Mouse (Mus musculus) intestine, postnatal 0 days (tissue): ENCODE results near the gene Cd4. TPM values are rescaled to one million over a fixed set of nuclear protein-coding genes. Genes with fewer than 3 reads are reported as not detected.

Experiments
- ATAC-seq: fragments of 200-750 bp; cut with Nextera tagmentation; 2 replicates; pipeline ENCODE4 v1.8.0; 2017; ENCODE audit warnings: mild to moderate bottlenecking, moderate TSS enrichment, moderate library complexity
- H3K27ac ChIP-seq: fragments of 300-500 bp; sonication (generic); 2 replicates; pipeline ENCODE4 v1.5.1; 2014; ENCODE audit warnings: mild to moderate bottlenecking, low read depth, low read length, moderate library complexity
- H3K27me3 ChIP-seq: fragments of 300-500 bp; sonication (generic); replicated peaks from 2 replicates; pipeline ENCODE4 v1.6.1; 2014; ENCODE audit warnings: low read length, mixed read lengths; ENCODE audit not compliant: control insufficient read depth, insufficient read depth
- H3K36me3 ChIP-seq: fragments of 300-500 bp; sonication (generic); 2 replicates; pipeline ENCODE4 v1.6.1; 2014; ENCODE audit warnings: mild to moderate bottlenecking, moderate library complexity; ENCODE audit not compliant: control insufficient read depth, insufficient read depth
- H3K4me1 ChIP-seq: fragments of 300-500 bp; sonication (generic); replicated peaks from 2 replicates; pipeline ENCODE4 v1.6.1; 2014; ENCODE audit warnings: antibody characterized with exemption, low read length, mixed read lengths; ENCODE audit not compliant: control insufficient read depth, insufficient read depth
- H3K4me2 ChIP-seq: fragments of 300-500 bp; sonication (generic); replicated peaks from 2 replicates; pipeline ENCODE4 v1.6.1; 2014; ENCODE audit warnings: low read depth, mild to moderate bottlenecking, moderate library complexity
- H3K4me3 ChIP-seq: fragments of 300-500 bp; sonication (generic); 2 replicates; pipeline ENCODE4 v1.5.1; 2014; ENCODE audit warnings: low read depth, low read length
- H3K9ac ChIP-seq: fragments of 300-500 bp; sonication (generic); 2 replicates; pipeline ENCODE4 v1.6.1; 2014; ENCODE audit warnings: mild to moderate bottlenecking, low read depth, low read length
- H3K9me3 ChIP-seq: fragments of 300-500 bp; sonication (generic); 2 replicates; pipeline ENCODE4 v1.6.1; 2016; ENCODE audit warnings: mixed run types; ENCODE audit not compliant: control insufficient read depth
- CTCF ChIP-seq: sonication (generic); IDR thresholded peaks from 2 replicates; pipeline ENCODE4 v1.5.1; 2016; ENCODE audit warnings: low read depth, mild to moderate bottlenecking, control low read depth, antibody characterized with exemption, moderate library complexity
- WGBS: fragments of 180-500 bp; shearing (Covaris S2); extraction: QIAGEN DNeasy Blood & Tissue Kit; methylation state at CpG from one replicate; pipeline ENCODE4 v1.1.7; 2014; 5-methylcytosine and 5-hydroxymethylcytosine counted together
- polyA plus RNA-seq: library from polyadenylated mRNA; unstranded; fragments of >200 nt; fragmentation: Nextera tagmentation; extraction: Ambion mirVana; gene quantifications from 2 replicates; pipeline ENCODE4 v1.2.1, GENCODE M21; 2015

Gene Cd4
- polyA plus RNA-seq, 1 experiment from 2014 or later, result 0.83 TPM

GRCm38 (mm10) chr6:124857840-124858530, 30.0 kb downstream of the Cd4 start:
- H3K4me2 ChIP-seq, result peak overlapping the region; percentile 98
- H3K4me3 ChIP-seq, result peak overlapping the region; percentile 70; the same call in 1 of the 2 replicates
- ATAC-seq, result no peak
- peaks cover 55% of the 10 kb centered on the region for H3K27me3 ChIP-seq
- H3K9me3 ChIP-seq, result no peaks in the 10 kb centered on the region
- WGBS, result 37% methylated on average over 26 of the region's 26 CpGs
- H3K36me3 ChIP-seq, result no peaks in the 10 kb centered on the region
- peak overlapping the region; percentile 77; the same call in 1 of the 2 replicates for H3K27ac ChIP-seq
- H3K9ac ChIP-seq, result no peak overlapping the region
- no peak for TF ChIP-seq CTCF
- no peaks in the 10 kb centered on the region for H3K4me1 ChIP-seq

- Histone ChIP-seq H3K9ac (peak within 1 kb of the TSS; percentile 71), H3K9me3 (no peaks in the 10 kb centered on the region), H3K4me2 (peak within 1 kb of the TSS; percentile 98), H3K4me1 (no peaks in the 10 kb centered on the region), H3K4me3 (peak within 1 kb of the TSS; percentile 70), H3K27me3 (peaks cover 51% of the 10 kb centered on the region), H3K36me3 (no peaks in the 10 kb centered on the region), H3K27ac (peak within 1 kb of the TSS; percentile 77)
- under 1% methylated on average over 64 of the region's 86 CpGs for WGBS
- peak; percentile 83 for TF ChIP-seq CTCF
- ATAC-seq, result peak; percentile 70
These were observed 30.8 kb downstream of the Cd4 start, which contains the start of gene P3h3 for GRCm38 (mm10) chr6:124856916-124857839. Gene P3h3, minus strand, starts transcription at chr6:124857752.

DNA sequence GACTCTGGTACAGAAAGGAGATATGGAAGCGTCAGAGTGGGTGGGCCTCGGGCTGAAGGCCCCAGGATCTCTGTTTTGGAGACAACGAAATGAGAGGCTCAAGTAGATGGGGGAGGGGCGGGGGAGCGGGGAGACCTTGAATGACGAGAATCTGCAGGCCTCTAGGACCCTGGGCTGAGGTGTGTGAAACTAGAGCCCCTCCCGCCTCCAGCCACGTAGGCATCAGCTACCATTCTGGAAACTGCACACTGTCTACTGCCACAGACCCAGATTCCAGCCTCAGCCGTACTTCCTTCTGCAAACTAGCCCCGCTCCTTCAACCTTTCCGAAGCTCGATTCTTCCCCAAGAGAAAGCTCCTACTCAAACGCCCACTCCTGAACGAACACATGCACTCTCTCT, 31.7 kb downstream of the Cd4 start:
- Histone ChIP-seq H3K4me3 (peak overlapping the region; percentile 70; the same call in 1 of the 2 replicates), H3K4me1 (no peaks in the 10 kb centered on the region), H3K9me3 (no peaks in the 10 kb centered on the region), H3K27me3 (peaks cover 49% of the 10 kb centered on the region), H3K36me3 (no peaks in the 10 kb centered on the region), H3K27ac (no peak overlapping the region), H3K9ac (no peak overlapping the region), H3K4me2 (peak overlapping the region; percentile 98)
- 20% methylated on average over 14 of the region's 14 CpGs for WGBS
- no peak for ATAC-seq
- TF ChIP-seq CTCF, result no peak

DNA sequence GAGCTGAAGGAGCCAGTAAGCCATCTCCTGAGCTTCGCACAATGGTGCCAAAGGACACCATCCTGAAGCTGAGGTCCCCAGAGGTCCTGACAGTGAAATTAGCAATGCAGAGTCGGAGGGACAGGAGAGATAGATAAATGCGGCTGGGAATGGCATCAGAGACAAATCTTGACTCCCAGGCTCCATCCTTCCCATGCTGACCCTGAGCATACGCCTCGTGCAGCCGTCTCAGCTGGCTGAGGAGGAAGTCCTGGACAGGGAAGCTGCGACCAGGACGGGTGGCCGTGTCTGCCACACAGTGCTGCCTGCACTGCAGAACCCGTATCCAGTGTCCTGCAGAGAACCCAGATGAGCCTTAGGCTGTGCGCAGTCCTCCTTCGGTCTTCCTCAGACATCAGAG, 33.4 kb downstream of the Cd4 start:
- no peak overlapping the region for H3K4me3 ChIP-seq
- 70% methylated on average over 12 of the region's 12 CpGs for WGBS
- H3K4me1 ChIP-seq, result no peaks in the 10 kb centered on the region
- no peaks in the 10 kb centered on the region for H3K36me3 ChIP-seq
- H3K27me3 ChIP-seq, result peaks cover 41% of the 10 kb centered on the region
- H3K4me2 ChIP-seq, result no peak overlapping the region
- no peak overlapping the region for H3K9ac ChIP-seq
- H3K9me3 ChIP-seq, result no peaks in the 10 kb centered on the region
- no peak for TF ChIP-seq CTCF
- H3K27ac ChIP-seq, result no peak overlapping the region
- ATAC-seq, result no peak

GRCm38 (mm10) chr6:124850535-124850934, 37.5 kb downstream of the Cd4 start:
- Histone ChIP-seq H3K27me3 (peaks cover 3% of the 10 kb centered on the region; the same call in 1 of the 2 replicates), H3K9me3 (no peaks in the 10 kb centered on the region), H3K9ac (no peak overlapping the region), H3K4me1 (no peaks in the 10 kb centered on the region), H3K27ac (no peak overlapping the region), H3K4me2 (no peak overlapping the region), H3K4me3 (no peak overlapping the region), H3K36me3 (no peaks in the 10 kb centered on the region; the same call in 1 of the 2 replicates)
- no peak for TF ChIP-seq CTCF
- no peak for ATAC-seq
- 60% methylated on average over 8 of the region's 8 CpGs for WGBS

DNA sequence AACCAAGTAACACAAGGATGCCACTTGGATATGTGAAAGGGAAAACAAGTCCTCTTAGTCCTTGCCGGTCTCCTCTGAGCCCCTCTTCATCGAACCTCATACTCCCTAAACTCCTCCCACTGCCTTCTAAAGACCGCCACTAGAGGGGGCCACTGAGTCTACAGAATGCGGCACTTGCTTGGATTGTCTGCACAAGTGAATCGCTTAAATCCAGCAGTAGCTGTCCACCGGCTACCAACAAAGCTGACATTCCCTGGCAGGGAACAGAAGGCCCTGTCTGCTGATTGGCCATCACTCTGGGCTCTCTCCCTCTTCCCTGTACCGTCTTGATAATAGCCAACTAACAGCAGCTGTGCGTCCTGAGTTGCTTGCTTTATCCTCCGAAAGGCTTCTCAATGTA, 40.7 kb downstream of the Cd4 start:
- Histone ChIP-seq H3K4me3 (no peak overlapping the region), H3K9me3 (no peaks in the 10 kb centered on the region), H3K36me3 (no peaks in the 10 kb centered on the region; the same call in 1 of the 2 replicates), H3K27me3 (no peaks in the 10 kb centered on the region), H3K4me2 (no peak overlapping the region), H3K9ac (no peak overlapping the region), H3K27ac (no peak overlapping the region), H3K4me1 (no peaks in the 10 kb centered on the region)
- peak; percentile 61; the same call in 1 of the 2 replicates for ATAC-seq
- 11% methylated on average over 9 of the region's 9 CpGs for WGBS
- peak; percentile 98 for TF ChIP-seq CTCF
